Comparison of ENCODE assay signal across 8 mouse cellular contexts in genomic region chr6:17693726-17694549, GRCm38 (mm10). TPM values are rescaled to one million over a fixed set of nuclear protein-coding genes. Genes with fewer than 3 reads are reported as not detected.
DNase-seq lines count a peak whose midpoint lies in the region; ATAC-seq lines count a peak whose summit lies in the region.

No protein-coding gene starts in this region.

- intact Hi-C loops in left cerebral cortex, postnatal 36 days (cut with DNase I) = no loop called here

- ATAC-seq in intestine, embryonic 14.5 days (replicated peaks; ENCODE audit: low FRiP score, low TSS enrichment, low read depth) = peak; percentile 88

- H3K4me1 ChIP-seq in intestine, embryonic 14.5 days (replicated peaks; ENCODE audit: control insufficient read depth, insufficient read depth, low read length) = peaks cover 9% of the 10 kb centered on the region; the same call in 1 of the 2 replicates

- H3K4me2 ChIP-seq in intestine, embryonic 14.5 days (ENCODE audit: low read length) = peak overlapping the region; percentile 66

- peak; percentile 69 to 74 for DNase-seq in adrenal gland, adult 18-20 months (ENCODE audit: low spot score in 2 of 2)
- peak; percentile 80 for DNase-seq in embryo, embryonic 11 days
- peak; percentile 66 for DNase-seq in gastrocnemius, postnatal 25 days
- DNase-seq in intestine, embryonic 14.5 days (ENCODE audit: low spot score) = peak; percentile 87
- DNase-seq in left cerebral cortex, postnatal 36 days (ENCODE audit: low spot score in 2 of 2) = peak; percentile 47 to 66
- peak; percentile 67 for DNase-seq in mesoderm, embryonic 11.5 days (ENCODE audit: low read depth, low spot score)
- DNase-seq in right cerebral cortex, postnatal 36 days (ENCODE audit: low spot score in 2 of 2) = peak; percentile 32 to 43
- DNase-seq in urinary bladder, postnatal 4 days (ENCODE audit: low spot score in 2 of 2) = peak; percentile 66 to 71

- no peaks in the 10 kb centered on the region for H3K27me3 ChIP-seq in intestine, embryonic 14.5 days (replicated peaks; ENCODE audit: control insufficient read depth, insufficient read depth, low read length)

- no peaks in the 10 kb centered on the region for H3K9me3 ChIP-seq in intestine, embryonic 14.5 days (ENCODE audit: control insufficient read depth, low read length)

- WGBS in intestine, embryonic 14.5 days = under 1% methylated on average over 87 of the region's 97 CpGs

- peak overlapping the region; percentile 96 for H3K27ac ChIP-seq in intestine, embryonic 14.5 days (ENCODE audit: low read depth)

- H3K36me3 ChIP-seq in intestine, embryonic 14.5 days (ENCODE audit: control insufficient read depth, insufficient read depth, low read length) = no peaks in the 10 kb centered on the region

- H3K9ac ChIP-seq in intestine, embryonic 14.5 days (ENCODE audit: low read length) = peak overlapping the region; percentile 91

- H3K4me3 ChIP-seq in intestine, embryonic 14.5 days (ENCODE audit: low read depth, low read length) = peak overlapping the region; percentile 74

RNA-seq across cellular contexts. Expression of gene St7, which starts 1.2 kb away (rescaled TPM):
- total RNA-seq in adrenal gland, adult 18-20 months (2021) = 10 to 100 TPM; 18.3 to 28.9 TPM
- 10 to 100 TPM; 12.4 to 16.0 TPM for total RNA-seq in gastrocnemius, postnatal 25 days (2021)
- polyA plus RNA-seq in intestine, embryonic 14.5 days (2014; fragmentation: Nextera tagmentation; extraction: Ambion mirVana) = 23.1 and 25.5 TPM in 2 replicates
- 10 to 100 TPM; 28.7 to 44.5 TPM for total RNA-seq in left cerebral cortex, postnatal 36 days (2021)

RNA-seq across cellular contexts. Expression of gene Capza2, which starts 57.9 kb away (rescaled TPM):
- total RNA-seq in adrenal gland, adult 18-20 months (2021) = 100 to 1,000 TPM; 126 to 161 TPM
- total RNA-seq in gastrocnemius, postnatal 25 days (2021) = 100 to 1,000 TPM; 252 to 287 TPM
- polyA plus RNA-seq in intestine, embryonic 14.5 days (2014; fragmentation: Nextera tagmentation; extraction: Ambion mirVana) = 225 and 245 TPM in 2 replicates
- total RNA-seq in left cerebral cortex, postnatal 36 days (2021) = 100 to 1,000 TPM; 229 to 230 TPM

Comparison
In these comparisons a context has a peak if more than half of its experiments do, and no peak if none do; other contexts are left out.
1. Peak in every context shown above with its lines: DNase-seq, ATAC-seq, H3K4me3 ChIP-seq and H3K27ac ChIP-seq.